Mouse (Mus musculus): Measurements from ENCODE around the gene Tarm1. TPM values are rescaled to one million over a fixed set of nuclear protein-coding genes. Genes with fewer than 3 reads are reported as not detected.

Tarm1 gene
- polyA plus RNA-seq, 1 experiment from 2014 or later = 0.41 TPM

DNA sequence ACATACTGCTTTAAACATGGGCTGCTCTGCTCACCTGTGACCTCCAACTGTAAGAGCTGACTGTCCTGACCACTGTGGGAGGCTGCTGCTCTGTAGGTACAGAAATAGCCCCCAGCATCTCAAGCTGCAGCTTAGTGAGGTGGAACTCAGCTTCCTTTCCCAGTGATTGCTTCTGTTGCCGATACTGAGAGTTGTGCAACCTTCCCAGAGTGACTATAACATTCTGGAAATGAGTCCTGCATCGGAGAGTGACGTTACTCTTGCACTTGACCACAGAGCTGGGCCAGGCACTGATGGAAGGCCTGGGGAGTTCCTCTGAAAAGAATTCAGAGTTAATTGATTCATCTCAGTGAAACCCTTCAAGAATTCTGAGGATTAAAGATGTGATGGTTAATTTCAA lies 29.6 kb downstream of the Tarm1 start:
- Histone ChIP-seq H3K36me3 (replicated peaks; ENCODE audit: insufficient read depth, low read length) (no peaks in the 10 kb centered on the region), H3K9me3 (ENCODE audit: low read length) (no peaks in the 10 kb centered on the region), H3K27me3 (ENCODE audit: insufficient read depth, low read length) (no peaks in the 10 kb centered on the region), H3K4me2 (ENCODE audit: low read depth, low read length) (no peak overlapping the region), H3K4me3 (ENCODE audit: low read depth, low read length) (no peak overlapping the region), H3K27ac (ENCODE audit: low read depth) (no peak overlapping the region), H3K4me1 (ENCODE audit: insufficient read depth) (no peaks in the 10 kb centered on the region), H3K9ac (replicated peaks) (no peak overlapping the region)
- TF ChIP-seq EP300 (IDR thresholded peaks at IDR 0.05; ENCODE audit: low read depth) (no peak), CTCF (IDR thresholded peaks at IDR 0.05; ENCODE audit: low read depth) (no peak)
- 57% methylated on average over 3 of the region's 3 CpGs for WGBS (ENCODE audit: insufficient replicate concordance)
- DNase-seq (no peak), ATAC-seq (no peak)

DNA sequence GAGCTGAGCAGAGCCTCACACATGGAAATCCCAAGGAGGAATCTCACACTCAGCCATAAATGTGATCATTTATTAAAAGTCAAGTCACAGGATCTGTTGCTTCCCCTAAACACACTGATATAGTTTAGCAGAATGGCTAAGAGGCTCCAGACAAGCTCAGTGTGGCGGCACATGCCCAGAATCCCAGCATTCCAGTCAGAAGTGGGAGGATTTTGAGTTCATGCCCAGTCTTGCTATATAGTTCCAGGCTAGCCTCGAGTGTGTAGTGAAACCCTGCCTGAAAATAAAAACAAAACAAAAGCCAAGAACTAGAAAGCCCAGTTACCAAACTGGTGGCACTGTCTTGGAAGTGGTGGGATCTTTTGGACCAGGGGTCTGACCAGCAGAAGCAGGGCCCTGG lies 33.8 kb downstream of the Tarm1 start:
- Histone ChIP-seq H3K9ac (replicated peaks) (no peak overlapping the region), H3K4me2 (ENCODE audit: low read depth, low read length) (no peak overlapping the region), H3K27ac (ENCODE audit: low read depth) (no peak overlapping the region), H3K4me1 (ENCODE audit: insufficient read depth) (no peaks in the 10 kb centered on the region), H3K36me3 (replicated peaks; ENCODE audit: insufficient read depth, low read length) (no peaks in the 10 kb centered on the region), H3K27me3 (ENCODE audit: insufficient read depth, low read length) (no peaks in the 10 kb centered on the region), H3K4me3 (ENCODE audit: low read depth, low read length) (no peak overlapping the region), H3K9me3 (ENCODE audit: low read length) (no peaks in the 10 kb centered on the region)
- 47% methylated on average over 2 of the region's 2 CpGs for whole genome bisulfite sequencing (ENCODE audit: insufficient replicate concordance)
- DNase-seq (no peak), ATAC-seq (no peak)
- no peak for TF ChIP-seq CTCF (IDR thresholded peaks at IDR 0.05; ENCODE audit: low read depth)
- no peak for TF ChIP-seq EP300 (IDR thresholded peaks at IDR 0.05; ENCODE audit: low read depth)

DNA sequence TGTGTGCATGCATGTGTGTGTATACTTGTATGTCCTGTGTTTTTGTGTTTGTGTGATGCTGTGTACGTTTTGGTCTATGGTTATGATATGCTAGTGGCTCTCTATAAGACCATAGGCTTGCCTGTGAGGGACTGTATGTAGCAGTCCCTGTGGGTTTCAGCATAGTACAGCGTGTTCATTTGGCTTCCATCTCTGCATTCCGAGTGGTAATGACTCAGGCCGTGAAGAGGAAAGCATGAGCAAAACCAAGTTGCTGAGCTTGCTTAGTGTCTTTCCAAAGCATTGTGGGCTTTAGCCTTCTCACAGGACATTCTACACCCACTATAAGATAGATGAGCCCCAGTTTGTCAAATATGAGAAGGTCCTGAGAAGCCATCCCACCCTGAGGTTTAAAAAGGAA lies 39.1 kb downstream of the Tarm1 start:
- 69% methylated on average over 4 of the region's 4 CpGs for WGBS (ENCODE audit: insufficient replicate concordance)
- Histone ChIP-seq H3K4me3 (ENCODE audit: low read depth, low read length) (no peak overlapping the region), H3K4me1 (ENCODE audit: insufficient read depth) (no peaks in the 10 kb centered on the region), H3K36me3 (replicated peaks; ENCODE audit: insufficient read depth, low read length) (no peaks in the 10 kb centered on the region), H3K9me3 (ENCODE audit: low read length) (no peaks in the 10 kb centered on the region), H3K27me3 (ENCODE audit: insufficient read depth, low read length) (no peaks in the 10 kb centered on the region), H3K9ac (replicated peaks) (no peak overlapping the region), H3K4me2 (ENCODE audit: low read depth, low read length) (no peak overlapping the region), H3K27ac (ENCODE audit: low read depth) (no peak overlapping the region)
- DNase-seq (no peak), ATAC-seq (no peak)
- TF ChIP-seq CTCF (IDR thresholded peaks at IDR 0.05; ENCODE audit: low read depth) = no peak
- no peak for TF ChIP-seq EP300 (IDR thresholded peaks at IDR 0.05; ENCODE audit: low read depth)

DNA sequence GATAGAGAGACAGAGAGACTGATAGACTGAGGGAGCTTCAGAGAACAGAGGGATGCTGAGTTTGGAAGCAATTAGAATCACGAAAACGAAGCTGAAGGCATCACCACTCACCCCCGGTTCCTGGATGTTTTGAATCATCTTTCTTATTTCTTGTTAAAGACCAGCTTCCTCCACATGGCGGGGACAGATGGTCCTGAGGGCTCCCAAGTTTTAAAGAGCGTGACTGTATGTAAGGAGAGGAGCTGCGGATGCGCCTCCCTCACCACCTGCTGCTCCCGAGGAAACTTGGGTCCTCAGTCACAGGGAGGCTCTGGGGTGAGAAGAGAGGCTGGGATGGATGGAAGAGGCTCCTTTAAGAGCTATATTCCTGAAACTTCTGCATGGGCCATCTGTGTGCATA lies 42.2 kb downstream of the Tarm1 start:
- DNase-seq (no peak), ATAC-seq (no peak)
- WGBS (ENCODE audit: insufficient replicate concordance) = 76% methylated on average over 8 of the region's 8 CpGs
- H3K4me3 ChIP-seq (ENCODE audit: low read depth, low read length) = no peak overlapping the region
- no peak overlapping the region for H3K9ac ChIP-seq (replicated peaks)
- no peaks in the 10 kb centered on the region for H3K9me3 ChIP-seq (ENCODE audit: low read length)
- H3K27me3 ChIP-seq (ENCODE audit: insufficient read depth, low read length) = no peaks in the 10 kb centered on the region
- TF ChIP-seq EP300 (IDR thresholded peaks at IDR 0.05; ENCODE audit: low read depth) = no peak
- no peak for TF ChIP-seq CTCF (IDR thresholded peaks at IDR 0.05; ENCODE audit: low read depth)
- H3K4me1 ChIP-seq (ENCODE audit: insufficient read depth) = no peaks in the 10 kb centered on the region
- no peak overlapping the region for H3K4me2 ChIP-seq (ENCODE audit: low read depth, low read length)
- H3K27ac ChIP-seq (ENCODE audit: low read depth) = no peak overlapping the region
- H3K36me3 ChIP-seq (replicated peaks; ENCODE audit: insufficient read depth, low read length) = no peaks in the 10 kb centered on the region

GRCm38 (mm10) chr7:3457841-3458217 lies 44.6 kb downstream of the Tarm1 start:
- DNase-seq (no peak), ATAC-seq (no peak)
- TF ChIP-seq EP300 (IDR thresholded peaks at IDR 0.05; ENCODE audit: low read depth) (no peak), CTCF (IDR thresholded peaks at IDR 0.05; ENCODE audit: low read depth) (no peak)
- H3K4me3 ChIP-seq (ENCODE audit: low read depth, low read length) = no peak overlapping the region
- no peaks in the 10 kb centered on the region for H3K27me3 ChIP-seq (ENCODE audit: insufficient read depth, low read length)
- H3K4me2 ChIP-seq (ENCODE audit: low read depth, low read length) = no peak overlapping the region
- no peaks in the 10 kb centered on the region for H3K4me1 ChIP-seq (ENCODE audit: insufficient read depth)
- H3K9ac ChIP-seq (replicated peaks) = no peak overlapping the region
- WGBS (ENCODE audit: insufficient replicate concordance) = 71% methylated on average over 9 of the region's 9 CpGs
- H3K27ac ChIP-seq (ENCODE audit: low read depth) = no peak overlapping the region
- H3K9me3 ChIP-seq (ENCODE audit: low read length) = no peaks in the 10 kb centered on the region
- H3K36me3 ChIP-seq (replicated peaks; ENCODE audit: insufficient read depth, low read length) = no peaks in the 10 kb centered on the region

GRCm38 (mm10) chr7:3457111-3457840 lies 45.1 kb downstream of the Tarm1 start:
- no peak for ATAC-seq
- WGBS (ENCODE audit: insufficient replicate concordance) = 86% methylated on average over 10 of the region's 10 CpGs
- no peak overlapping the region for H3K9ac ChIP-seq (replicated peaks)

More at GRCm38 (mm10) chr7:3457111-3457840, 45.1 kb downstream of the Tarm1 start:
- TF ChIP-seq CTCF (IDR thresholded peaks at IDR 0.05; ENCODE audit: low read depth) (no peak), EP300 (IDR thresholded peaks at IDR 0.05; ENCODE audit: low read depth) (no peak)
- no peaks in the 10 kb centered on the region for H3K36me3 ChIP-seq (replicated peaks; ENCODE audit: insufficient read depth, low read length)
- no peaks in the 10 kb centered on the region for H3K9me3 ChIP-seq (ENCODE audit: low read length)
- H3K4me3 ChIP-seq (ENCODE audit: low read depth, low read length) = no peak overlapping the region
- H3K4me2 ChIP-seq (ENCODE audit: low read depth, low read length) = no peak overlapping the region
- no peaks in the 10 kb centered on the region; the same call in 1 of the 2 replicates for H3K4me1 ChIP-seq (ENCODE audit: insufficient read depth)
- H3K27me3 ChIP-seq (ENCODE audit: insufficient read depth, low read length) = no peaks in the 10 kb centered on the region
- no peak for DNase-seq
- no peak overlapping the region for H3K27ac ChIP-seq (ENCODE audit: low read depth)
